Mouse (Mus musculus) granulocyte monocyte progenitor cell, adult 5-6 weeks (primary cell): ENCODE results near the gene Hexa. TPM values are rescaled to one million over a fixed set of nuclear protein-coding genes. Genes with fewer than 3 reads are reported as not detected.

Experiments used
- ATAC-seq: replicated peaks from 2 replicates; pipeline ENCODE4 v1.8.0; 2016; ENCODE audit warnings: mild to moderate bottlenecking, moderate TSS enrichment, inconsistent platforms; ENCODE audit not compliant: poor library complexity, severe bottlenecking
- total RNA-seq, 2 experiments: library from RNA; stranded (forward) in 1 of 2; stranded (reverse) in 1 of 2; fragments of 200-712, 200-1000 nt in 1 of 2; fragments of >200 nt in 1 of 2; fragmentation: Nextera tagmentation in 1 of 2; gene quantifications; 2 replicates each; pipeline ENCODE4 v1.2.3; 2014 to 2017

The Hexa gene
- total RNA-seq, 2 experiments from 2014 or later, result 172 to 206 TPM

DNA sequence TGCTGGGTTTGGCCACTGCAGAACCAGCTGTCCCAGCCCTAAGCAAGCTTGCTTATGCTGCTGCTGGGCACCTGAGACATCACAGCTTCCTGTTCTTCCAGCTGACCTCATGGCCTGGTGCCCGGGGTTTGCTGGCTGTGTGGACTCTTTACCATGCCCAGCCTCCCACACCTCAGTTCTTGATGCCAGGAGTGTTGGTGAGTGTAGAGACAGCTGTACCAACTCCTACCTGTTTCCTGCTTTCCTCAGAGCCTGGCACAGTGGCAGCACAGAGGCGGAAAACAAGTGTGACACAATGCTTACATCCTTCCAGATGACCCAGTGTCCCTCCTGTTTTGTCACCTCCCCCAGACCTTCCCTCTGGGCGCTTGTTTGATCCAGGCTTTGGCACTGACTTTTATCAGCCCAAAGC is 12.3 kb downstream of the Hexa start:
- peak; percentile 17; the same call in 1 of the 2 replicates for ATAC-seq

GRCm38 (mm10) chr9:59552610-59553009 is 13.3 kb downstream of the Hexa start:
- no peak for ATAC-seq

DNA sequence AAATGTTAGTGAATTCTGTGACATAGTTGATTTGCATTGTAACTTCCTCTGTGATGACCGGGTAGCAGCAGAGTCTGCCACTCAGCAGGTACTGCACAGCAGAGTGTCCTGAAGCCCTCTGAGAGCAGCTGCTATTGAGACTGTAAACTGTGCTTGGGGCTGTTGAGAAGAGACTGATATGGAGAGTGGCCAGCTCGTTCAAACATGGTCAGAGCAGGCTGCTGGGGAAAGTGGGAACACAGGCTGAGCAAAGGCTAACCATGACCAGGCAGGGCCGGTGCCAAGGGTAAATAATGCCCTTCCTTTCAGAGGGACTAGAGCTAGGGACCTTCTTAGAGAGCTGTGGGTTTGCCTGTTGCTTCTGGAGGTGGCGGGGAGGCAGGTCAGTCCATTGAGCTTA is 14.4 kb downstream of the Hexa start:
- ATAC-seq, result no peak

DNA sequence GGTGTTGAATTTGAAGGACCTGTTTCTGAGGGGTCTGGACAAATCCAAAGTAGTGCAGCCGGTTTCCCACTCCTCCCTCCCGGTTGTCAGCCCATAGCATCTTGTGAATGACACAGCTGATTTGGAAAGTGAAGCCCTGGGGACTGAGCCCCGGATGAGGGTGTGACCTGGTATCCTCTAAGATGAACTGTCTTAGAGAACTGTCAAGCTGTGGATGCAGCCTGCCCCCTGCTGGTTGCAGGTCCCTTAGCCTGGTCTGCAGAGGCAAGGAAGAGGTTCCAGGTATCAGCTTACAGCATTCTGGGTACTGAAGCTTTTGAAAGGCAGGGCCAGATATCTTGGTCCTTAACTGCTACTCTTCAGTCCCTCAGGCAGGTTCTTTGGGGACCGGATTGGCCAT is 26.3 kb downstream of the Hexa start:
- ATAC-seq, result peak; percentile 62

DNA sequence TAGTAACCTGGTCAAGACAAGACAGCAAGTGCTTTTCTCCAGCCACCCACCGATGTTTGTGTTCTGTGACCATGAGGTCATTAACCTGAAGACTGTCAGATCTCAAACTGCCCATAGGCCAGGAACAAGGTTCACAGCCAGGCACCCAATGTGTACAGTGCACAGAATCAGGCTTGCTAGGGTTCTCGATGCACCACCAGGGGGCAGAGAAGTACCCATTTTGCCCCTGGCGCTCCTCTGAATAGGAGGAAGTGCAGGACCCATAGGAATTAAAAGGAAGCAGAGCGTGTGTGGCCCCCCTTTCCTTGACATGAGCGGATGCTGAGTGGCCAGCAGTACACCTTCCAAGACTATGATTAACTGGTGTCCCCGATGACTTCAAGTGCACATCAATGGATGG is 27.8 kb downstream of the Hexa start:
- peak; percentile 95 for ATAC-seq

- no peak for ATAC-seq
Measured at GRCm38 (mm10) chr9:59571852-59572251, 32.5 kb downstream of the Hexa start.

DNA sequence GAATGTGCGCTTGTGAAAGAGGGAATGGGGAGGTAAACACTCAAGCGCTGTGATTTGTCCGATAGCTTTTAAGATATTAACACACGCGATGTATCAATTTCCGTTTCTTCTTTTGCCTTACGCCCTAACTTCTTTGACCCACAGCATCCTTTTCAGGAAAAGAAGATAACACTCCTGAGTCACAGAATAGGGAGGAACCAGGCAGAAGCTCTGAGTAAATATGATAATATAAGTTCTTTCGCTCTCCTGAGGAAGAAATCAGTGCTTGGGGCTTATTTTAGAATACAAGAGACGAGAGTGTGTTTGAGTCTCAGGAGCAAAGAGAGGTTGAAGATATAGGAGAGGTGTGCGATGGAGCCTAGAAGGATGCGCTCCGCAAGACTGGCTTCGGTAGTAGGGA is 38.1 kb downstream of the Hexa start:
- no peak for ATAC-seq

- peak; percentile 95 for ATAC-seq
Measured at GRCm38 (mm10) chr9:59577844-59578504, 38.6 kb downstream of the Hexa start, which contains the start of gene Celf6. Gene Celf6, plus strand, starts transcription at chr9:59577917.

DNA sequence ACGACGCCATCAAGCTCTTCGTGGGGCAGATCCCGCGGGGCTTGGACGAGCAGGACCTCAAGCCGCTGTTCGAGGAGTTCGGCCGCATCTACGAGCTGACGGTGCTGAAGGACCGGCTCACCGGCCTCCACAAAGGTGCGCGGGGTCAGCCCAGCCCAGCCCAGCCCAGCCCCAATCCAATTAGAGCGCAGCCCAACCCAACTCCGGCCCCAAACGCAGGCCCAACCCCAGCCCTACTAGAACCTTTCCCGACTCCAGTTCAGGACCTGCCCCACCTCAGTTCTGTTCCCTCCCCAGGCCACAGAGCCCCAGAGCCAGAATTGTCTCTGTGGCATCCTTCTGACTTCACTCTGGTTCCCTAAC is 39.1 kb downstream of the Hexa start:
- ATAC-seq, result no peak

GRCm38 (mm10) chr9:59584871-59585308 is 45.5 kb downstream of the Hexa start:
- peak; percentile 95 for ATAC-seq

GRCm38 (mm10) chr9:59588252-59588651 is 48.9 kb downstream of the Hexa start:
- ATAC-seq, result no peak

DNA sequence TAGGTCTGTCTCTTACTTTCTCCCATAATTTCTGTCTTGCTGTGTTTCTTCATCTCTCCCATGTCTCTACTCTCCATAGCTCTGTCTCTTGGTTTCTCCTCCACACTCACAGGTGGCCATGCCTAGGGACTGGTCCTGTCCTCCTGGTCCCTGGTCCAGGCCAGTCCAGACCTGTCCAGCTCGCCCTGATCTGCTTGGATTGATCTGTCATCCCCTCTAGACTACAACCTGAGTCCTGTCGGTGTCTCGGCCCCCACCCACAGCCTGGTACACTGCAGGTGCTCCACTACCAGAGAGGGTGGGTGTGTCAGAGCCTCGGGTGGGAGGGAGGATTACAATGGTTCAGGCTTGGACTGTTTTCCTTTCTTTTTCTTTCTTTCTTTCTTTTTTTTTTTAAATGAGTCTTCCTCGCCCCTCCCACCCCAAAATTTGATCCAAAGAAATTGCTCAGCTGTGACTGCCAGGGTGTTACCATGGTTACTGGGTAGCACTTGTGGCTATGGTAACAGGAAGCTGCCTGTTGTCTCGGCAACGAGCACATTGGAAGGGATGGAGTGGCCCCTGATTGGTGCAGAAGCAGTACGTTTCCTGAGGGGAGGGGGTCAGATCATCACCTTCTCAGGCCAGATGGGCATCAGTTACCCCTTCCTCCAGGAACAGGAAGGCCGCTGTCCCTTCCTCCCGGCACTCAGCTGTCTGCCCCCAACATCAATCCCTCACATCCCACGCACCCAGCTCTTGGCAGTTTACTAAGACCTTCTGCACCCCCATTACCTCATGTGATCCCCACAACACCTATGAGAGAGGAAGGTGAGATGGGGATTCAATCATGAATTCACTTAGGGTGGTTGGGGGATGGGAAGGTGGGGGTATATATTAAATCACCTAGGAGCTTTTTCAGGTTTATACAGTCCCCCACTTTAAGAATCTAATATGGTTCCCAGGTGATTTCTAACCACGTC is 49.7 kb downstream of the Hexa start:
- no peak for ATAC-seq

DNA sequence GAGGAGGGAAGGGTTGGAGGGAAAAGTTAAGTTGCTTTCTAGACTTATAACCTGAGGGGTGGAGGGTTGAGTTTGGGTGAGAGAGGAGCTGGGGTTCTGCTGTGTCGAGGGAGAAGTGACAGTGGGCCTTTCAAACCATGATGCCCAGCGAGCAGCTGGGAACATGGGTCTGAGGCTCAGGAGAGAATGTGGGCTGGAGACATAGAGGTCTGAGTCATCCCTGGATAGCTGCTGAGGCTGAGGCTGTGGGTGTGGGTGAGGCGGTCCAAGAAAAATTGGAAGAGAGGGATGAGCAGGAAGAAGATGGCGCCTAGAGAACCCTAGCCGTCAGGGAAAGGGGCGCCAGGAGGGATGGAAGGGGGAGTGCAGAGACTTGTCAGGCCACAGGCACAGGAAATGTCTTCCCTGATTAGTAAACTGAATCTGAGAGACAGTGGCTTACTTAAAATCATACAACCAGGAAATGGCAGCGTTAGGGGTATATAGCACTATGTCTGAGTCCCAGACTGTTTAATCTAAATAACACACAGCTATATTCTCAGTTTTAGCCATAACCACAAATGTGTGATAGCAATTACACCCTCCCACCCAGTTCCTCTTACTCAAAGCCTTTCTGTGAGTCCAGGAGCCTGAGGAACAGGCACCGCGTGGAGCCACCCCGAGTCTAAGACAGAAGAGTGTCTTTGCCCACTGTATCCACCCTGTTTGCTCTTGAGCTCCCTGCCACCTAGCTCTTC is 50.5 kb downstream of the Hexa start:
- ATAC-seq, result no peak; the same call in 1 of the 2 replicates

DNA sequence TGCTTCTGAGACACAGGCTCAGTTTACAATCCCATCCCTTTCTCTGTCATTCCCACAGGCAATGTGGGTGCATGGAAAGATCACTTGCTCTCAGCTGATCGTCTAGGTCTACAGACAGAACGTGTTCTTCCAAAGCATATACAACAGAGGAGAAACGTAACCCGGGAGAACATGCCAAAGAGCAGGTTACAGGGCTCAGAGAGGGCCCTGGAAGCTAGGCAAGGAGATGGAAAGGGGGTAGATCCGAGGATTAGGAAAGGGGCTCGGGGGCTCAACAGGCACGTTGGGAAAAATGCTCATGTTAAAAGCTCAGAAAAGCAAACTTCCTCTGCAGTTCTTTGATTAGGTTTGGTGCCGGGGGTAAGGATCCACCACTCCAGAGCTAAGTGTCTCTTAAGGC is 62.3 kb downstream of the Hexa start:
- no peak for ATAC-seq

- no peak for ATAC-seq
Measured at GRCm38 (mm10) chr9:59605967-59606366, 66.6 kb downstream of the Hexa start.

- no peak for ATAC-seq
Measured at GRCm38 (mm10) chr9:59610950-59611349, 71.6 kb downstream of the Hexa start.

Other genes starting within 250 kb of the Hexa start
- 47.8 and 56.8 TPM in 2 replicates for gene Adpgk, start 248.0 kb upstream of the Hexa start, total RNA-seq (2014; fragmentation: Nextera tagmentation)
- gene Adpgk, start 248.0 kb upstream of the Hexa start, total RNA-seq (2017), result 48.4 and 55.0 TPM in 2 replicates
- gene Bbs4, start 186.0 kb upstream of the Hexa start, total RNA-seq (2014; fragmentation: Nextera tagmentation), result 3.3 and 5.2 TPM in 2 replicates
- gene Bbs4, start 186.0 kb upstream of the Hexa start, total RNA-seq (2017), result 12.3 and 19.4 TPM in 2 replicates
- gene Arih1, start 52.9 kb upstream of the Hexa start, total RNA-seq (2014; fragmentation: Nextera tagmentation), result 70.9 and 79.7 TPM in 2 replicates
- gene Arih1, start 52.9 kb upstream of the Hexa start, total RNA-seq (2017), result 59.9 and 89.5 TPM in 2 replicates
- gene Tmem202, start 307 bp downstream of the Hexa start, total RNA-seq (2014; fragmentation: Nextera tagmentation), result not detected in 2 replicates
- gene Tmem202, start 307 bp downstream of the Hexa start, total RNA-seq (2017), result not detected in 2 replicates
- gene Celf6, start 38.4 kb downstream of the Hexa start, total RNA-seq (2014; fragmentation: Nextera tagmentation), result not detected in 2 replicates
- not detected in 2 replicates for gene Celf6, start 38.4 kb downstream of the Hexa start, total RNA-seq (2017)
- gene Parp6, start 77.7 kb downstream of the Hexa start, total RNA-seq (2014; fragmentation: Nextera tagmentation), result 24.7 and 34.6 TPM in 2 replicates
- gene Parp6, start 77.7 kb downstream of the Hexa start, total RNA-seq (2017), result 10.9 and 21.2 TPM in 2 replicates
- 513 and 525 TPM in 2 replicates for gene Pkm, start 116.8 kb downstream of the Hexa start, total RNA-seq (2014; fragmentation: Nextera tagmentation)
- 1,005 and 1,006 TPM in 2 replicates for gene Pkm, start 116.8 kb downstream of the Hexa start, total RNA-seq (2017)
- gene Gramd2, start 140.6 kb downstream of the Hexa start, total RNA-seq (2014; fragmentation: Nextera tagmentation), result not detected in 2 replicates
- not detected in 2 replicates for gene Gramd2, start 140.6 kb downstream of the Hexa start, total RNA-seq (2017)
- 2.3 and 3.8 TPM in 2 replicates for gene Senp8, start 211.2 kb downstream of the Hexa start, total RNA-seq (2014; fragmentation: Nextera tagmentation)
- gene Senp8, start 211.2 kb downstream of the Hexa start, total RNA-seq (2017), result 4.5 and 5.5 TPM in 2 replicates
- gene Myo9a, start 211.4 kb downstream of the Hexa start, total RNA-seq (2014; fragmentation: Nextera tagmentation), result 6.8 and 11.2 TPM in 2 replicates
- 19.4 and 26.4 TPM in 2 replicates for gene Myo9a, start 211.4 kb downstream of the Hexa start, total RNA-seq (2017)